Mouse (Mus musculus): Measurements from ENCODE around the gene Znrf2. TPM values are rescaled to one million over a fixed set of nuclear protein-coding genes. Genes with fewer than 3 reads are reported as not detected.

The Znrf2 gene
- polyA plus RNA-seq, 1 experiment from 2014 or later, result 5.2 TPM

DNA sequence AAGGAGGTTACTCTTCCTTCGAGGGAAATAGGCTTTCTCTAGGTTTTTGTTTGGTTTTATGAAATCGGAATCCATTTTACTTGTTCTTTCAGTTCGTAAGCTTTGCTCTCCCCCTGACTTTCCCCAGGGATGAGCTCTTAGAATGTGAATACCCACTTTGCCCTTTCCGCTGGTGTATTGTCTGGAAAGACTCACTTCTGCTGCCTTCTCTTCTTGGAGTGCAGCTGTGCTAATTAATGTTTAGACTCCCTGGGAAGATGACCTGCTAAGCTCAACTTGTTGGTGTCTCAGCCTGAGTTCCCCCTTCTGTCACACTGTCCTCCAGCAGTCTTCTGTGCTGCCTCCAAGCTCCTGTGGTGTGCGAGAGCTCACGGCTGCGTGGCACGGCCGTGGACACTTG, 73.5 kb downstream of the Znrf2 start:
- no peak overlapping the region for H3K4me3 ChIP-seq (ENCODE audit: low read depth, low read length)
- H3K9ac ChIP-seq (ENCODE audit: low read length), result no peak overlapping the region
- no peak for TF ChIP-seq EP300 (optimal IDR thresholded peaks at IDR 0.05)
- TF ChIP-seq CTCF (IDR thresholded peaks at IDR 0.05; ENCODE audit: low read depth), result no peak
- H3K27me3 ChIP-seq (ENCODE audit: control insufficient read depth, insufficient read depth, low read length), result no peaks in the 10 kb centered on the region
- H3K9me3 ChIP-seq (ENCODE audit: control insufficient read depth, low read length), result no peaks in the 10 kb centered on the region
- H3K4me2 ChIP-seq (replicated peaks; ENCODE audit: low read depth), result no peak overlapping the region
- no peak overlapping the region for H3K27ac ChIP-seq (replicated peaks)
- H3K4me1 ChIP-seq (replicated peaks; ENCODE audit: control insufficient read depth, insufficient read depth), result no peaks in the 10 kb centered on the region
- 81% methylated on average over 9 of the region's 9 CpGs for WGBS
- ATAC-seq (ENCODE audit: low FRiP score, low TSS enrichment) (no peak), DNase-seq (ENCODE audit: low spot score) (no peak)
- H3K36me3 ChIP-seq (ENCODE audit: control insufficient read depth, insufficient read depth, low read length), result no peaks in the 10 kb centered on the region

DNA sequence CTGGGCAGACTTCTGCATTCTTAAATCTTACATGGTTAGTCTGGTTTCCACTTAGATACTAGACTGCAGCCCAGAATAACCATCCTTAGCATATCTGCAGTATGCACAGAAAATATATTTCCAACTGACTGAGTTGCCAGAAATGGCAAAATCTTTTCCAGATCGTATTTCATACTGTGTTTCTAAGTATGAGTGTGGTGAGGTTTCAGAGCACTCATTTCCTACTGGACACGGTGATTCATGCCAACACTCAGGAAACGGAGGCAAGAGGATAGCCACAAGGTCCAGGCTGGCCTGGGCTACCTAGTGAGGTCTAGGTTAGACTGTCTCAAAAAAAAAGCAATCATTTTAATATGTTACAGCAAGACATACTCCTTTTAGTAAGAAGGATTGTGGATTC, 74.7 kb downstream of the Znrf2 start:
- ATAC-seq (ENCODE audit: low FRiP score, low TSS enrichment) (no peak), DNase-seq (ENCODE audit: low spot score) (no peak)
- H3K4me3 ChIP-seq (ENCODE audit: low read depth, low read length), result no peak overlapping the region
- H3K27me3 ChIP-seq (ENCODE audit: control insufficient read depth, insufficient read depth, low read length), result no peaks in the 10 kb centered on the region
- no peak overlapping the region for H3K4me2 ChIP-seq (replicated peaks; ENCODE audit: low read depth)
- no peaks in the 10 kb centered on the region for H3K4me1 ChIP-seq (replicated peaks; ENCODE audit: control insufficient read depth, insufficient read depth)
- H3K27ac ChIP-seq (replicated peaks), result no peak overlapping the region
- H3K9ac ChIP-seq (ENCODE audit: low read length), result no peak overlapping the region
- H3K36me3 ChIP-seq (ENCODE audit: control insufficient read depth, insufficient read depth, low read length), result no peaks in the 10 kb centered on the region
- no peaks in the 10 kb centered on the region for H3K9me3 ChIP-seq (ENCODE audit: control insufficient read depth, low read length)
- WGBS, result 69% methylated on average over 3 of the region's 3 CpGs
- TF ChIP-seq CTCF (IDR thresholded peaks at IDR 0.05; ENCODE audit: low read depth), result no peak

GRCm38 (mm10) chr6:54900256-54900655, 83.5 kb downstream of the Znrf2 start:
- ATAC-seq (ENCODE audit: low FRiP score, low TSS enrichment), result no peak
- H3K4me3 ChIP-seq (ENCODE audit: low read depth, low read length), result no peak overlapping the region
- H3K27me3 ChIP-seq (ENCODE audit: control insufficient read depth, insufficient read depth, low read length), result no peaks in the 10 kb centered on the region
- no peak for DNase-seq (ENCODE audit: low spot score)
- H3K36me3 ChIP-seq (ENCODE audit: control insufficient read depth, insufficient read depth, low read length), result no peaks in the 10 kb centered on the region
- no peak overlapping the region for H3K9ac ChIP-seq (ENCODE audit: low read length)
- WGBS, result 66% methylated on average over 2 of the region's 2 CpGs
- no peak for TF ChIP-seq CTCF (IDR thresholded peaks at IDR 0.05; ENCODE audit: low read depth)
- TF ChIP-seq EP300 (optimal IDR thresholded peaks at IDR 0.05), result no peak
- no peaks in the 10 kb centered on the region for H3K9me3 ChIP-seq (ENCODE audit: control insufficient read depth, low read length)
- H3K4me1 ChIP-seq (replicated peaks; ENCODE audit: control insufficient read depth, insufficient read depth), result no peaks in the 10 kb centered on the region
- H3K4me2 ChIP-seq (replicated peaks; ENCODE audit: low read depth), result no peak overlapping the region
- no peak overlapping the region for H3K27ac ChIP-seq (replicated peaks)

DNA sequence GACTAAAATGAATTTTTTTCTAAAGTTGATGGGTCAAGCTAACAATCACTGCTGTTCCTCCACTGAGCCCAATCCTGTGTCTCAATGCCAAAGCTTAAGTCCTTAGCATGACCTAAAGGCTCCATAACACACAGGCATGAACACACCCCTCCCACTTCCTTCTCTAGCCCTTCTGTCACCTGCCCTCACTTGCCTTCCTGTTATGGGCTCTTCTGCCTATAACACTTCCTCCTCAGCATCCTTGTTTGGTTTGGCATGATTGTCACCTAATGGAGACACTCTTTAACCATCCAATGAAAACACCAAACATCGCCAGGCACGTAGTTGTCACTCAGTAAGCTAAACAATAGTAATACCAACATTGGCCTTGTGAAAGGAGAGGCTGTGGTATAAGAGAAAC, 85.8 kb downstream of the Znrf2 start:
- Histone ChIP-seq H3K9me3 (ENCODE audit: control insufficient read depth, low read length) (no peaks in the 10 kb centered on the region), H3K27ac (replicated peaks) (no peak overlapping the region), H3K4me3 (ENCODE audit: low read depth, low read length) (no peak overlapping the region), H3K4me2 (replicated peaks; ENCODE audit: low read depth) (no peak overlapping the region), H3K27me3 (ENCODE audit: control insufficient read depth, insufficient read depth, low read length) (no peaks in the 10 kb centered on the region), H3K36me3 (ENCODE audit: control insufficient read depth, insufficient read depth, low read length) (no peaks in the 10 kb centered on the region), H3K4me1 (replicated peaks; ENCODE audit: control insufficient read depth, insufficient read depth) (no peaks in the 10 kb centered on the region), H3K9ac (ENCODE audit: low read length) (no peak overlapping the region)
- DNase-seq (ENCODE audit: low spot score) (no peak), ATAC-seq (ENCODE audit: low FRiP score, low TSS enrichment) (no peak)
- WGBS, result 72% methylated on average over 2 of the region's 2 CpGs
- no peak for TF ChIP-seq EP300 (optimal IDR thresholded peaks at IDR 0.05)
- no peak for TF ChIP-seq CTCF (IDR thresholded peaks at IDR 0.05; ENCODE audit: low read depth)

DNA sequence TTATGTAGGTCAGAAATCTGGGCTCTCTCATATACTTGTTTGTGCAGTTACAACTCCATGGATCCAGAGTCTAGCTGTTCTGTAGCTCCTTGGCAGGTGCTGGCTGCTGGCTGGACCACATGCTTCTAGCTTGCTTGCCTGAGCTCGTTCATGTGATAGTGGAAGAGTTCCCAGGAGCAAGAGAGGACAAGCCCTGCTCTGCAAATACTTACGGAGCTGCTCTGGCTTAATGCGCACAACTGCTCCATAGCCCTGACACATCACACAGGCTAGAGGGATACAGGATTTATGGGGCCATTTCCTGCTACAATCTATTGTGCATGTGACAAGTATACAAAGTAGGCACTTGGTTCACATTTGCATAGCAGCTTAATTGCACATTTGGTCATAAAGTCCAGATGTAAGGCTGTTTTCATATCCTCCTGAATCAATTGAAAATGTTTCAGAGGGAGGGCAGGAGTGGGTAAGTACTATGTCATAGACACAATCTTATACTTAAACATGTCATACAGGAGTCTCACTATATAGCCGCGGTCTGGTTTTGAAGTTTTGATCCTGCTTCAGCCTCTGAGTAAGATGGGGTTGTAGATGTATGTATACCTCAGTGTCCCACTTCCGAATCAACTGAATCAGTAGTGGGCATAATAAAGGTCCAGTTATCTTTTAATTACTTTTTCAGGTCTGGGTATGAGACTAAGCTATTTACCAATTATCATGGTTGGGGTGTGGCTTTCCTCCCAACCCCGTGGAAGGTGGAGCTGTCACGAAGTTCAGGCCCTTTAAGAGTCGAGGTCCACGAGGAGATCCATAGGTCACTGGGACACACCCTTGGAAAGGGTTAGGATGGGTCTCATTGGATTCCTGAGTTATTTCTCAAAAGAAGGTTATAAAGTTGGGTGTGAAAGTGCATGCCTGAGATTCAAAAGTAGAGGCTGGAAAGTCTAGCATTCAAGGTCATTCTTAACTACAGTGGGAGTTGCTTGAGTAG, 89.6 kb downstream of the Znrf2 start:
- TF ChIP-seq EP300 (optimal IDR thresholded peaks at IDR 0.05), result peak; percentile 37
- TF ChIP-seq CTCF (IDR thresholded peaks at IDR 0.05; ENCODE audit: low read depth), result no peak
- Histone ChIP-seq H3K27me3 (ENCODE audit: control insufficient read depth, insufficient read depth, low read length) (no peaks in the 10 kb centered on the region), H3K4me2 (replicated peaks; ENCODE audit: low read depth) (no peak overlapping the region), H3K9ac (ENCODE audit: low read length) (no peak overlapping the region), H3K4me3 (ENCODE audit: low read depth, low read length) (no peak overlapping the region), H3K9me3 (ENCODE audit: control insufficient read depth, low read length) (no peaks in the 10 kb centered on the region), H3K27ac (replicated peaks) (no peak overlapping the region), H3K4me1 (replicated peaks; ENCODE audit: control insufficient read depth, insufficient read depth) (no peaks in the 10 kb centered on the region), H3K36me3 (ENCODE audit: control insufficient read depth, insufficient read depth, low read length) (no peaks in the 10 kb centered on the region)
- ATAC-seq (ENCODE audit: low FRiP score, low TSS enrichment), result peak; percentile 71; the same call in 1 of the 2 replicates
- WGBS, result 71% methylated on average over 10 of the region's 10 CpGs
- DNase-seq (ENCODE audit: low spot score), result no peak

DNA sequence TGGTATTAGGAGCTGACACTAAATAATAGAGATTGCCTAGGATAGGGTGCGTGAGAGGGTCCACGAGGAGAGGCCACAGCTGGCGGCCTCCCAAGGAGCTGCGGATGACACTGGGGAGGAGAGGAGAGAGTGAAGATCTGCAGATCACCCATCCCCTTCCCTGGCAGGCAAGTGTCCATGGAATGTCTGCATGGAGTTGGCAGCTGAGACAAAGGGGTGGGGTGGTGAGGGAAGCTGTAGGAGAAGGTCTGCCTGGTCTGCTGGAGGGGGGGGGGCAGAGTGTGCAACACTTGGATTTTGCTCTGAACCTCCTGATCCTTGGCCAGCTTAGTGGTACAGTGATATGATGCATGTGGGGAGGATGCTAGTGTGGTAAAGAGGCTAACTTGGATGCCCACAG, 98.3 kb downstream of the Znrf2 start:
- no peak for DNase-seq (ENCODE audit: low spot score)
- TF ChIP-seq CTCF (IDR thresholded peaks at IDR 0.05; ENCODE audit: low read depth) (no peak), EP300 (optimal IDR thresholded peaks at IDR 0.05) (no peak)
- Histone ChIP-seq H3K9me3 (ENCODE audit: control insufficient read depth, low read length) (no peaks in the 10 kb centered on the region), H3K4me3 (ENCODE audit: low read depth, low read length) (no peak overlapping the region), H3K36me3 (ENCODE audit: control insufficient read depth, insufficient read depth, low read length) (no peaks in the 10 kb centered on the region), H3K27me3 (ENCODE audit: control insufficient read depth, insufficient read depth, low read length) (no peaks in the 10 kb centered on the region), H3K9ac (ENCODE audit: low read length) (no peak overlapping the region), H3K27ac (replicated peaks) (no peak overlapping the region), H3K4me2 (replicated peaks; ENCODE audit: low read depth) (no peak overlapping the region), H3K4me1 (replicated peaks; ENCODE audit: control insufficient read depth, insufficient read depth) (no peaks in the 10 kb centered on the region)
- ATAC-seq (ENCODE audit: low FRiP score, low TSS enrichment), result no peak
- WGBS, result 57% methylated on average over 4 of the region's 4 CpGs

Measured in stomach, postnatal 0 days (tissue).